Mouse (Mus musculus): ENCODE results near the gene Nup133. TPM values are rescaled to one million over a fixed set of nuclear protein-coding genes. Genes with fewer than 3 reads are reported as not detected.

The Nup133 gene
- polyA plus RNA-seq, 1 experiment from 2014 or later: 26.5 TPM

DNA sequence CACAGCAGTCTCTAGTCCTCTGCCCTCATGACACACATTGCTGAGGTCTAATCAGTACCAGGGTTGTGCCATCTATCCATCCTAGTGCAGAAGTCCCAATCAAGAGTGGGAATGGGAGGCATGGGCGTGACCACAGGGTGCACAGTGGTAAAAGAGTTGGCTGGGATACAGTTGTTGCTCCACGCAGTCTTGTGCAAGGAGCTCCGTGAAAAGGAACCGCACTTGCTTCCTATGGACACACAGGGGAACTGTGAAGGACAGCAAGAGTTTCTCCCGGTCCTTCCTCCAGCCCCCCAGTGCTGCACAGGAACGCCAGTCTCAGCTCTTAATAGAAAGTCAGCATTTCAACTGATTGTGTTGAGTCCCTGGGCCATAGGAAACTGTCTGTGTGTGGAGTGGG, 10.4 kb upstream of the Nup133 start:
- no peak overlapping the region for H3K4me3 ChIP-seq (replicated peaks; ENCODE audit: low read length)
- no peaks in the 10 kb centered on the region for H3K27me3 ChIP-seq (ENCODE audit: control insufficient read depth, insufficient read depth, low read length)
- no peaks in the 10 kb centered on the region for H3K4me1 ChIP-seq (replicated peaks; ENCODE audit: control insufficient read depth, insufficient read depth, low read length)
- H3K4me2 ChIP-seq (replicated peaks): no peak overlapping the region
- H3K27ac ChIP-seq: no peak overlapping the region
- WGBS: 95% methylated on average over 6 of the region's 6 CpGs
- no peak overlapping the region for H3K9ac ChIP-seq
- H3K36me3 ChIP-seq (replicated peaks; ENCODE audit: control insufficient read depth, insufficient read depth): peaks cover 75% of the 10 kb centered on the region
- DNase-seq (ENCODE audit: low spot score): no peak
- H3K9me3 ChIP-seq (ENCODE audit: control insufficient read depth, low read length): no peaks in the 10 kb centered on the region
- no peak for ATAC-seq (ENCODE audit: low FRiP score)

GRCm38 (mm10) chr8:123958130-123958529, 9.1 kb upstream of the Nup133 start:
- peaks cover 76% of the 10 kb centered on the region for H3K36me3 ChIP-seq (replicated peaks; ENCODE audit: control insufficient read depth, insufficient read depth)
- WGBS: 80% methylated on average over 17 of the region's 17 CpGs

DNA sequence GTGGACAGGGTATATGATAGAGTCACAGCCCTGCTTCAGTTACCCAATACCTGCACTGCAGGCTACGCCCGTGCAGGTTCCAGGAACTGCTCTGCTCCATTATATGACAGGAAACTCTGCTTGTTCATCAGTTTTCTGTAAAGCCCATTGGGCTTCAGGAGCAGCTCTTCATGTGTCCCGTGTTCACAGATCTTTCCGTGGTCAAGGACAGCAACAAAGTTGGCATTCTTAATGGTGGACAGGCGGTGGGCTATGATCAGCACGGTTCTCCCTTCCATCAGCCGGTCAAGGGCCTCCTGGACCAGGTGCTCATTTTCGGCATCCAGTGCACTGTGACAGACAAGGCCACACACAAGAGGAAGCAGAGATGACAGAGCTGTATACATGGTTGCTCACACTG, 5.2 kb upstream of the Nup133 start:
- H3K27ac ChIP-seq: no peak overlapping the region
- H3K27me3 ChIP-seq (ENCODE audit: control insufficient read depth, insufficient read depth, low read length): no peaks in the 10 kb centered on the region
- H3K4me1 ChIP-seq (replicated peaks; ENCODE audit: control insufficient read depth, insufficient read depth, low read length): 0 out of 2 replicates have a peak, but pooled peaks cover 8% of the 10 kb centered on the region
- 91% methylated on average over 8 of the region's 8 CpGs for WGBS
- no peaks in the 10 kb centered on the region for H3K9me3 ChIP-seq (ENCODE audit: control insufficient read depth, low read length)
- H3K9ac ChIP-seq: no peak overlapping the region
- ATAC-seq (ENCODE audit: low FRiP score) (no peak), DNase-seq (ENCODE audit: low spot score) (no peak)
- H3K4me2 ChIP-seq (replicated peaks): no peak overlapping the region
- peaks cover 58% of the 10 kb centered on the region for H3K36me3 ChIP-seq (replicated peaks; ENCODE audit: control insufficient read depth, insufficient read depth)
- H3K4me3 ChIP-seq (replicated peaks; ENCODE audit: low read length): no peak overlapping the region

More at GRCm38 (mm10) chr8:123958130-123958529, 9.1 kb upstream of the Nup133 start:
- ATAC-seq (ENCODE audit: low FRiP score): no peak
- Histone ChIP-seq H3K27me3 (ENCODE audit: control insufficient read depth, insufficient read depth, low read length) (no peaks in the 10 kb centered on the region), H3K4me3 (replicated peaks; ENCODE audit: low read length) (no peak overlapping the region), H3K4me2 (replicated peaks) (no peak overlapping the region), H3K4me1 (replicated peaks; ENCODE audit: control insufficient read depth, insufficient read depth, low read length) (no peaks in the 10 kb centered on the region), H3K9me3 (ENCODE audit: control insufficient read depth, low read length) (no peaks in the 10 kb centered on the region), H3K9ac (no peak overlapping the region), H3K27ac (no peak overlapping the region)
- DNase-seq (ENCODE audit: low spot score): no peak

DNA sequence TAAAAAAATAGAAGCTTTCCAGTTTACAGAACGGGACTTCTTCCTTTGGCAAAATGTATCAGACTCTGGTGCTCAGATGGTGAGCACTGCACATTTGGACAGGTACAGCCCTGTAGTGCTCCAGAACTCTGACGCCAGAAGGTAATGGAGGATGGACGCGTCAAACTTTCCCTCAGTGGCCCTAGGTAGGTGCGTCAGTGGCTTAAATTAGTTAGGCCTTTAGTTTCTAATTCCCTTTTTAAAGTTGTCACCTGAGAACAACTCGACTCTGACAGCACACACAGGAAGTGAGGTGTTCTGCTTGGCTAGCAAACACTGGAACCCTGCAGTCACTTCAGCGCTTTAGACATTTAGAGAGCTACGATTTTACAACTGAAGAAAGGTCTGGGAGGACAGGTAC, 4.6 kb upstream of the Nup133 start:
- WGBS: 91% methylated on average over 8 of the region's 8 CpGs
- H3K4me3 ChIP-seq (replicated peaks; ENCODE audit: low read length): no peak overlapping the region
- ATAC-seq (ENCODE audit: low FRiP score): no peak

DNA sequence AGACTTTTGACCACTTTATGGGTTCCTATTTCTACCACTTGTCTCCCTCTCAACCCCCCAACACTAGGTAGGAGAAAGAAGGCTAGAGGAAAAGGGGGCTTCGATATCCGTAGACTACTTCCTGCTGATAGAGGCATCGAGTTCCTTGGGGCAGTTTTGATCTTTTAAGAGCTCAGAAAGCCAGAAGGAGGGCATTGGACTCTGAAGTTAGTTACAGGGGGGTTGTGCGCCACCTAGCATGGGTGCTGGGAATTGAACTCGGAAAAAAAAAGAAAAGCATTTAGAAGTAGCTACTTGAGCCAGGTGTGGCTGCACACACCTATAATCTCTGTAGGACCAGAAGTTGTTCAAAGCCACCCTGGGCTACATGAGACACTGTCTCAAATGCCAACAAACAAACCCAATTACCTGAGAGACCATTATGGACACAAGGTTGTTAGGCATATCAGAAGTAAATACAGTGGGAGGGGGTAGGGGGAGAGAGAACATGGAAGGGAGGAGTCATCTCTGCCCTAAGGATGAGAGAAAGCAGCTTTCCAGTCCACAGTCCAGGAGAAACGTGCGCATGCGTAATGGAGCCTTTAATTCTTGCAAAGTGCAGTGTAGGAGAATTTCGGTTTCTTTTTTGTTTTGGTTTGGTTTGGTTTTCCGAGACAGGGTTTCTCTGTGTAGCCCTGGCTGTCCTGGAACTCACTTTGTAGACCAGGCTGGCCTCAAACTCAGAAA, 1.2 kb upstream of the Nup133 start:
- Histone ChIP-seq H3K9me3 (ENCODE audit: control insufficient read depth, low read length) (no peaks in the 10 kb centered on the region), H3K27me3 (ENCODE audit: control insufficient read depth, insufficient read depth, low read length) (no peaks in the 10 kb centered on the region), H3K36me3 (replicated peaks; ENCODE audit: control insufficient read depth, insufficient read depth) (peaks cover 40% of the 10 kb centered on the region), H3K4me2 (replicated peaks) (peak overlapping the region; percentile 96), H3K9ac (peak overlapping the region; percentile 83), H3K4me3 (replicated peaks; ENCODE audit: low read length) (peak overlapping the region; percentile 65), H3K27ac (no peak overlapping the region), H3K4me1 (replicated peaks; ENCODE audit: control insufficient read depth, insufficient read depth, low read length) (peaks cover 16% of the 10 kb centered on the region)
- DNase-seq (ENCODE audit: low spot score) (peak; percentile 79), ATAC-seq (ENCODE audit: low FRiP score) (no peak; the same call in 1 of the 2 replicates)
- 31% methylated on average over 10 of the region's 10 CpGs for WGBS

More for the DNA sequence above, 4.6 kb upstream of the Nup133 start:
- Histone ChIP-seq H3K27me3 (ENCODE audit: control insufficient read depth, insufficient read depth, low read length) (no peaks in the 10 kb centered on the region), H3K36me3 (replicated peaks; ENCODE audit: control insufficient read depth, insufficient read depth) (peaks cover 54% of the 10 kb centered on the region), H3K4me1 (replicated peaks; ENCODE audit: control insufficient read depth, insufficient read depth, low read length) (0 out of 2 replicates have a peak, but pooled peaks cover 8% of the 10 kb centered on the region), H3K9me3 (ENCODE audit: control insufficient read depth, low read length) (no peaks in the 10 kb centered on the region), H3K4me2 (replicated peaks) (no peak overlapping the region), H3K9ac (no peak overlapping the region), H3K27ac (no peak overlapping the region)
- no peak for DNase-seq (ENCODE audit: low spot score)

DNA sequence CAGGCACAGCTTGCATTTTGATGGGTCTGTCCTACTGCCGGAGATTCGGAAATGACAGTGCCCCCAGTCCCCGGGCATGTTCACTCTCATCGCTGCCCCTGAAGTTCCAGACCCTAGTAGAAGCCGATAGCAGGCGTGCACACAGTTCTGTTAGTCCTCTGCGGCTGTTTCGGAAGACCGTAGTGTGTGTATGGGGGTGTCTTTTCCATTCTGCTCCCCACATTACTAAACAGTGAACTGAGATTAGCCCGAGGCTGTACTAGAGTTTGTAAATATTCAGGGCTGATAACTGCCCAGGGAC, 571 bp upstream of the Nup133 start:
- H3K4me3 ChIP-seq (replicated peaks; ENCODE audit: low read length): peak overlapping the region; percentile 65
- peaks cover 16% of the 10 kb centered on the region for H3K4me1 ChIP-seq (replicated peaks; ENCODE audit: control insufficient read depth, insufficient read depth, low read length)
- ATAC-seq (ENCODE audit: low FRiP score): no peak; the same call in 1 of the 2 replicates
- DNase-seq (ENCODE audit: low spot score): peak; percentile 29
- 4% methylated on average over 10 of the region's 10 CpGs for WGBS
- peak overlapping the region; percentile 90 for H3K27ac ChIP-seq
- peak overlapping the region; percentile 96 for H3K4me2 ChIP-seq (replicated peaks)
- H3K27me3 ChIP-seq (ENCODE audit: control insufficient read depth, insufficient read depth, low read length): no peaks in the 10 kb centered on the region
- peaks cover 43% of the 10 kb centered on the region for H3K36me3 ChIP-seq (replicated peaks; ENCODE audit: control insufficient read depth, insufficient read depth)
- no peaks in the 10 kb centered on the region for H3K9me3 ChIP-seq (ENCODE audit: control insufficient read depth, low read length)
- H3K9ac ChIP-seq: peak overlapping the region; percentile 83

DNA sequence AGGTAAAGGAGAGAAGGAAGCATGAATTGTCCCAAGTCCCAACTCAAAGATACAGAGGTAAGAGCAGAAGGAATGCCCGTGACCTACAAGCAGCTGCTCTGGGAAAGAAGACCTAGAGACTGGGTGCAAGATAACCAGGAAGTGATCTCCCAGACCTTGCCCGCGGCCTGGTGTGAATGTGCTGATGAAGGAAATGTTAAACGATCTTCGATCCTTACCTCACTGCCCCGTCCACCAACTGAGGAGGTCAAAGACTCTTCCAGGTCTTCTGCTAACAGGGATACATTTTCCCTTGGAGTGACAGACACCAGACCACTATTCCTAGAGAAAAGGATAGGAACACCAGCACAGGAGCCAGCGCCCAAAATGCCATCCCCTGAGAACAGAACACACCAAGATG, 20.0 kb downstream of the Nup133 start:
- Histone ChIP-seq H3K9me3 (ENCODE audit: control insufficient read depth, low read length) (no peaks in the 10 kb centered on the region), H3K4me3 (replicated peaks; ENCODE audit: low read length) (no peak overlapping the region), H3K4me1 (replicated peaks; ENCODE audit: control insufficient read depth, insufficient read depth, low read length) (no peaks in the 10 kb centered on the region), H3K27me3 (ENCODE audit: control insufficient read depth, insufficient read depth, low read length) (no peaks in the 10 kb centered on the region), H3K4me2 (replicated peaks) (no peak overlapping the region), H3K27ac (no peak overlapping the region), H3K36me3 (replicated peaks; ENCODE audit: control insufficient read depth, insufficient read depth) (peaks cover 76% of the 10 kb centered on the region), H3K9ac (no peak overlapping the region)
- WGBS: 97% methylated on average over 7 of the region's 7 CpGs
- no peak for ATAC-seq (ENCODE audit: low FRiP score)
- no peak for DNase-seq (ENCODE audit: low spot score)

GRCm38 (mm10) chr8:123925671-123926070, 23.4 kb downstream of the Nup133 start:
- no peak overlapping the region for H3K4me2 ChIP-seq (replicated peaks)
- no peak overlapping the region for H3K9ac ChIP-seq
- H3K27ac ChIP-seq: no peak overlapping the region
- DNase-seq (ENCODE audit: low spot score) (no peak), ATAC-seq (ENCODE audit: low FRiP score) (no peak)
- H3K27me3 ChIP-seq (ENCODE audit: control insufficient read depth, insufficient read depth, low read length): no peaks in the 10 kb centered on the region
- 96% methylated on average over 3 of the region's 3 CpGs for WGBS
- H3K9me3 ChIP-seq (ENCODE audit: control insufficient read depth, low read length): no peaks in the 10 kb centered on the region
- peaks cover 76% of the 10 kb centered on the region for H3K36me3 ChIP-seq (replicated peaks; ENCODE audit: control insufficient read depth, insufficient read depth)
- H3K4me1 ChIP-seq (replicated peaks; ENCODE audit: control insufficient read depth, insufficient read depth, low read length): no peaks in the 10 kb centered on the region
- no peak overlapping the region for H3K4me3 ChIP-seq (replicated peaks; ENCODE audit: low read length)

- WGBS: 27% methylated on average over 2 of the region's 2 CpGs
- peaks cover 80% of the 10 kb centered on the region for H3K36me3 ChIP-seq (replicated peaks; ENCODE audit: control insufficient read depth, insufficient read depth)
These were observed 24.3 kb downstream of the Nup133 start for GRCm38 (mm10) chr8:123924719-123925118.

More at GRCm38 (mm10) chr8:123924719-123925118, 24.3 kb downstream of the Nup133 start:
- DNase-seq (ENCODE audit: low spot score): peak; percentile 79
- H3K27me3 ChIP-seq (ENCODE audit: control insufficient read depth, insufficient read depth, low read length): no peaks in the 10 kb centered on the region
- H3K4me2 ChIP-seq (replicated peaks): no peak overlapping the region
- H3K4me3 ChIP-seq (replicated peaks; ENCODE audit: low read length): no peak overlapping the region
- no peaks in the 10 kb centered on the region for H3K4me1 ChIP-seq (replicated peaks; ENCODE audit: control insufficient read depth, insufficient read depth, low read length)
- no peaks in the 10 kb centered on the region for H3K9me3 ChIP-seq (ENCODE audit: control insufficient read depth, low read length)
- ATAC-seq (ENCODE audit: low FRiP score): no peak; the same call in 1 of the 2 replicates
- H3K27ac ChIP-seq: no peak overlapping the region
- no peak overlapping the region for H3K9ac ChIP-seq

Data from hindbrain, embryonic 14.5 days (tissue).